In genomic region chr3:105353268-105353667, GRCm38 (mm10) we compare ENCODE assay signal across 32 mouse cellular contexts.
"Had no signal": no experiment of that assay in that cellular context is flagged by ENCODE, and none has a peak within 500 bp of the region (broad histone marks: within the 10 kb centered on the region; RNA-seq: fewer than 3 reads in every experiment).

No protein-coding gene starts in this region.

- H3K4me1 ChIP-seq: limb, embryonic 10.5 days; limb, embryonic 12.5 days; limb, embryonic 13.5 days; limb, embryonic 15.5 days; liver, embryonic 12.5 days; liver, embryonic 13.5 days; liver, embryonic 15.5 days; lung, embryonic 15.5 days; megakaryocyte, embryonic 14.5 days; neural tube, embryonic 12.5 days had no signal

- ATAC-seq: liver, embryonic 12.5 days; liver, postnatal 0 days; lung, postnatal 0 days had no signal

- H3K4me2 ChIP-seq: limb, embryonic 12.5 days; limb, embryonic 13.5 days; limb, embryonic 15.5 days; liver, embryonic 11.5 days; liver, embryonic 12.5 days; liver, embryonic 13.5 days; liver, embryonic 15.5 days; lung, embryonic 14.5 days; lung, embryonic 15.5 days; midbrain, embryonic 11.5 days; midbrain, embryonic 12.5 days; midbrain, embryonic 13.5 days; midbrain, embryonic 15.5 days; neural tube, embryonic 12.5 days; neural tube, embryonic 13.5 days had no signal

- H3K4me3 ChIP-seq: limb, embryonic 10.5 days; limb, embryonic 12.5 days; limb, embryonic 13.5 days; limb, embryonic 15.5 days; liver, embryonic 12.5 days; liver, embryonic 13.5 days; liver, embryonic 15.5 days; lung, embryonic 15.5 days; megakaryocyte, embryonic 14.5 days; midbrain, embryonic 10.5 days; midbrain, embryonic 12.5 days; midbrain, embryonic 13.5 days; midbrain, embryonic 15.5 days; myocyte; neural tube, embryonic 12.5 days; neural tube, embryonic 13.5 days had no signal

- H3K9ac ChIP-seq: limb, embryonic 12.5 days; limb, embryonic 13.5 days; limb, embryonic 15.5 days; liver, embryonic 12.5 days; liver, embryonic 13.5 days; liver, embryonic 14.5 days; liver, embryonic 15.5 days; liver, postnatal 0 days; lung, embryonic 14.5 days; lung, embryonic 15.5 days; midbrain, embryonic 12.5 days; midbrain, embryonic 13.5 days; midbrain, embryonic 15.5 days; neural tube, embryonic 12.5 days; neural tube, embryonic 13.5 days had no signal

- H3K27me3 ChIP-seq: limb, embryonic 12.5 days; limb, embryonic 13.5 days; limb, embryonic 15.5 days; liver, embryonic 12.5 days; liver, embryonic 13.5 days; liver, embryonic 15.5 days; lung, embryonic 15.5 days; megakaryocyte, embryonic 14.5 days; midbrain, embryonic 12.5 days; midbrain, embryonic 13.5 days; midbrain, embryonic 15.5 days; neural tube, embryonic 12.5 days; neural tube, embryonic 13.5 days had no signal

- DNase-seq: left cerebral cortex, postnatal 4 days; liver; liver, embryonic 13.5 days; liver, postnatal 0 days; lung, adult 18-20 months; lung, adult 2 months; lung, embryonic 14.5 days; lung, postnatal 10 days; lung, postnatal 14 days; lung, postnatal 36 days; lung, postnatal 4 days; midbrain, embryonic 14.5 days had no signal

- H3K27ac ChIP-seq: limb, embryonic 10.5 days; limb, embryonic 12.5 days; limb, embryonic 13.5 days; limb, embryonic 15.5 days; liver, embryonic 12.5 days; liver, embryonic 13.5 days; liver, embryonic 14.5 days; liver, embryonic 15.5 days; lung, embryonic 15.5 days; macrophage; midbrain, embryonic 10.5 days; midbrain, embryonic 12.5 days; neural tube, embryonic 12.5 days; neural tube, embryonic 13.5 days had no signal

- H3K9me3 ChIP-seq: limb, embryonic 10.5 days; limb, embryonic 12.5 days; limb, embryonic 13.5 days; limb, embryonic 15.5 days; liver, embryonic 12.5 days; liver, embryonic 13.5 days; liver, embryonic 15.5 days; lung, embryonic 15.5 days; megakaryocyte, embryonic 14.5 days; midbrain, embryonic 10.5 days; midbrain, embryonic 12.5 days; midbrain, embryonic 13.5 days; midbrain, embryonic 15.5 days; neural tube, embryonic 12.5 days; neural tube, embryonic 13.5 days had no signal

- H3K36me3 ChIP-seq: limb, embryonic 10.5 days; limb, embryonic 12.5 days; limb, embryonic 13.5 days; limb, embryonic 15.5 days; liver, embryonic 12.5 days; liver, embryonic 13.5 days; liver, embryonic 15.5 days; lung, embryonic 15.5 days; midbrain, embryonic 10.5 days; midbrain, embryonic 12.5 days; midbrain, embryonic 13.5 days; midbrain, embryonic 15.5 days; neural tube, embryonic 12.5 days; neural tube, embryonic 13.5 days had no signal
